ENCODE assay signal across 30 mouse cellular contexts in genomic region chr3:53454561-53454960, GRCm38 (mm10). TPM values are rescaled to one million over a fixed set of nuclear protein-coding genes. Genes with fewer than 3 reads are reported as not detected.
DNase-seq lines count a peak whose midpoint lies in the region; ATAC-seq and TF ChIP-seq lines count a peak whose summit lies in the region.
"Had no signal": no experiment of that assay in that cellular context is flagged by ENCODE, and none has a peak within 500 bp of the region (broad histone marks: within the 10 kb centered on the region; RNA-seq: fewer than 3 reads in every experiment).

No protein-coding gene starts in this region.

- no peaks in the 10 kb centered on the region for H3K79me2 ChIP-seq in liver, adult 2 months (ENCODE audit: control insufficient read depth, insufficient read depth, low read length)

- TF ChIP-seq CTCF in liver, adult 2 months (IDR thresholded peaks at IDR 0.05; ENCODE audit: low read depth, low read length): no peak
- TF ChIP-seq CTCF in small intestine, adult 2 months (IDR thresholded peaks at IDR 0.05; ENCODE audit: extremely low read depth, insufficient read length, insufficient replicate concordance, low read depth, low read length): no peak

- H3K27ac ChIP-seq in liver, adult 2 months (replicated peaks; ENCODE audit: insufficient read depth, low read depth, low read length): peak overlapping the region; percentile 50
- H3K27ac ChIP-seq in liver, embryonic 12.5 days: no peak overlapping the region
- peak overlapping the region; percentile 90 for H3K27ac ChIP-seq in small intestine, adult 2 months (ENCODE audit: insufficient read depth, low read depth, low read length)
- H3K27ac ChIP-seq: forebrain, embryonic 10.5 days; forebrain, embryonic 13.5 days; heart, embryonic 15.5 days; hindbrain, embryonic 14.5 days had no signal

- no peak for DNase-seq in liver, adult 2 months (ENCODE audit: extremely low read depth, low read depth, low spot score)
- DNase-seq in testis, postnatal 14 days (ENCODE audit: low spot score): peak; percentile 42
- DNase-seq in left cerebral cortex, postnatal 10 days (ENCODE audit: extremely low spot score in 1 of 2, low spot score in 2 of 2): no peak
- DNase-seq in right cerebral cortex, postnatal 25 days: no peak
- DNase-seq: adrenal gland, postnatal 10 days; adrenal gland, postnatal 36 days; B cell, adult 2 months; cerebellum, adult 18-20 months; cerebellum, adult 9-10 months; cerebellum, postnatal 14 days; gastrocnemius, postnatal 10 days; gastrocnemius, postnatal 36 days; heart, adult 18-20 months; heart, postnatal 10 days; heart, postnatal 4 days had no signal

- peaks cover 24% of the 10 kb centered on the region for H3K4me1 ChIP-seq in liver, adult 2 months (ENCODE audit: control insufficient read depth, insufficient read depth, low read length)
- H3K4me1 ChIP-seq in liver, embryonic 12.5 days: no peaks in the 10 kb centered on the region
- peaks cover 25% of the 10 kb centered on the region; the same call in 1 of the 2 replicates for H3K4me1 ChIP-seq in small intestine, adult 2 months (ENCODE audit: control insufficient read depth, insufficient read depth, insufficient read length, low read length)
- H3K4me1 ChIP-seq: forebrain, embryonic 10.5 days; forebrain, embryonic 13.5 days; heart, embryonic 12.5 days had no signal

- H3K27me3 ChIP-seq in liver, adult 2 months (ENCODE audit: control insufficient read depth, insufficient read depth, low read length): no peaks in the 10 kb centered on the region
- no peaks in the 10 kb centered on the region for H3K27me3 ChIP-seq in liver, embryonic 12.5 days (replicated peaks)
- H3K27me3 ChIP-seq in small intestine, adult 2 months (ENCODE audit: control insufficient read depth, insufficient read depth, low read length): no peaks in the 10 kb centered on the region
- H3K27me3 ChIP-seq: CH12.LX; forebrain, embryonic 13.5 days; heart, embryonic 12.5 days; heart, embryonic 15.5 days; Patski had no signal

- no peak for TF ChIP-seq POLR2A in liver, adult 2 months (IDR thresholded peaks at IDR 0.05; ENCODE audit: extremely low read depth, insufficient read depth, low read length)
- no peak for TF ChIP-seq POLR2A in small intestine, adult 2 months (IDR thresholded peaks at IDR 0.05; ENCODE audit: low read depth, low read length)

- H3K9me3 ChIP-seq in liver, embryonic 12.5 days (replicated peaks): no peaks in the 10 kb centered on the region
- H3K9me3 ChIP-seq: forebrain, embryonic 10.5 days; forebrain, embryonic 13.5 days; G1E; heart, embryonic 12.5 days; heart, embryonic 15.5 days had no signal

- WGBS in liver, adult 2 months: 71% methylated on average over 6 of the region's 6 CpGs
- WGBS in liver, embryonic 12.5 days (ENCODE audit: insufficient replicate concordance): 82% methylated on average over 6 of the region's 6 CpGs
- 67% methylated on average over 6 of the region's 6 CpGs for WGBS in small intestine, adult 2 months

- no peak for ATAC-seq in liver, embryonic 12.5 days
- ATAC-seq: forebrain, embryonic 13.5 days; forebrain, embryonic 16.5 days; Patski had no signal

- H3K9ac ChIP-seq in liver, adult 2 months (ENCODE audit: low read depth, low read length): no peak overlapping the region
- no peak overlapping the region for H3K9ac ChIP-seq in liver, embryonic 12.5 days
- H3K9ac ChIP-seq: forebrain, embryonic 13.5 days; heart, embryonic 12.5 days; heart, embryonic 15.5 days; hindbrain, embryonic 14.5 days had no signal

- H3K36me3 ChIP-seq in liver, adult 2 months (ENCODE audit: control insufficient read depth, insufficient read depth, low read length): peaks cover 30% of the 10 kb centered on the region
- H3K36me3 ChIP-seq in liver, embryonic 12.5 days: peaks cover 95% of the 10 kb centered on the region
- H3K36me3 ChIP-seq in small intestine, adult 2 months (ENCODE audit: control insufficient read depth, insufficient read depth, low read length): peaks cover 58% of the 10 kb centered on the region

- H3K4me2 ChIP-seq in liver, embryonic 12.5 days: no peak overlapping the region
- H3K4me2 ChIP-seq: forebrain, embryonic 13.5 days; heart, embryonic 12.5 days; heart, embryonic 15.5 days; hindbrain, embryonic 14.5 days had no signal

- H3K4me3 ChIP-seq in liver, adult 2 months (ENCODE audit: insufficient read depth, low read depth, low read length): no peak overlapping the region
- H3K4me3 ChIP-seq in liver, embryonic 12.5 days: no peak overlapping the region
- H3K4me3 ChIP-seq in small intestine, adult 2 months (ENCODE audit: low read depth, low read length): no peak overlapping the region
- H3K4me3 ChIP-seq: forebrain, embryonic 10.5 days; forebrain, embryonic 13.5 days; heart, embryonic 12.5 days; heart, embryonic 15.5 days had no signal

- intact Hi-C loops in left cerebral cortex, postnatal 10 days (cut with DNase I): loop anchor here (5.0 kb wide), 1 partner anchor 1197 kb away; no protein-coding TSS in a partner anchor

RNA-seq across cellular contexts. Expression of gene Nhlrc3, which starts 8.6 kb away (rescaled TPM):
- total RNA-seq in liver, adult 2 months (2014; rRNA removed): 8.0 and 9.0 TPM in 2 replicates
- 5.9 and 6.6 TPM in 2 replicates for polyA plus RNA-seq in liver, adult 2 months (2012; rRNA removed)
- polyA plus RNA-seq in liver, embryonic 12.5 days (2016; fragmentation: Nextera tagmentation; extraction: Ambion mirVana): 5.9 TPM in 2 replicates
- polyA plus RNA-seq in small intestine, adult 2 months (2012; rRNA removed): 4.2 and 8.0 TPM in 2 replicates
- 10 to 100 TPM in 1 of 2 experiments, 1 to 10 TPM in 1; 9.9 to 10.5 TPM for total RNA-seq in left cerebral cortex, postnatal 10 days (2021)

RNA-seq across cellular contexts. Expression of gene Proser1, which starts 8.9 kb away (rescaled TPM):
- total RNA-seq in liver, adult 2 months (2014; rRNA removed): 2.4 and 2.6 TPM in 2 replicates
- polyA plus RNA-seq in liver, adult 2 months (2012; rRNA removed): 7.6 and 8.6 TPM in 2 replicates
- polyA plus RNA-seq in liver, embryonic 12.5 days (2016; fragmentation: Nextera tagmentation; extraction: Ambion mirVana): 7.7 and 8.8 TPM in 2 replicates
- polyA plus RNA-seq in small intestine, adult 2 months (2012; rRNA removed): 23.3 and 28.9 TPM in 2 replicates
- total RNA-seq in left cerebral cortex, postnatal 10 days (2021): 10 to 100 TPM; 22.1 to 24.6 TPM

RNA-seq across cellular contexts. Expression of gene Stoml3, which starts 33.9 kb away (rescaled TPM):
- not detected in 2 replicates for total RNA-seq in liver, adult 2 months (2014; rRNA removed)
- polyA plus RNA-seq in liver, adult 2 months (2012; rRNA removed): not detected in 2 replicates
- not detected in 2 replicates for polyA plus RNA-seq in liver, embryonic 12.5 days (2016; fragmentation: Nextera tagmentation; extraction: Ambion mirVana)
- 0.05 TPM in 1 of 2 replicates, not detected in the other for polyA plus RNA-seq in small intestine, adult 2 months (2012; rRNA removed)
- under 1 TPM in 1 of 2 experiments, not detected in 1; 0.26 TPM for total RNA-seq in left cerebral cortex, postnatal 10 days (2021)
- total RNA-seq: adrenal gland, adult 18-20 months; adrenal gland, postnatal 10 days; adrenal gland, postnatal 36 days; CH12.LX; gastrocnemius, adult 18-20 months; gastrocnemius, postnatal 10 days; gastrocnemius, postnatal 36 days; heart, adult 18-20 months; heart, postnatal 10 days; heart, postnatal 4 days had no signal
- polyA plus RNA-seq: embryonic facial prominence, embryonic 11.5 days; forebrain, embryonic 10.5 days; forebrain, embryonic 13.5 days; forebrain, embryonic 16.5 days; G1E; heart, embryonic 12.5 days; heart, embryonic 15.5 days; hindbrain, embryonic 11.5 days; hindbrain, embryonic 14.5 days had no signal
